24 mouse cellular contexts compared by ENCODE assay signal in the genomic region with DNA sequence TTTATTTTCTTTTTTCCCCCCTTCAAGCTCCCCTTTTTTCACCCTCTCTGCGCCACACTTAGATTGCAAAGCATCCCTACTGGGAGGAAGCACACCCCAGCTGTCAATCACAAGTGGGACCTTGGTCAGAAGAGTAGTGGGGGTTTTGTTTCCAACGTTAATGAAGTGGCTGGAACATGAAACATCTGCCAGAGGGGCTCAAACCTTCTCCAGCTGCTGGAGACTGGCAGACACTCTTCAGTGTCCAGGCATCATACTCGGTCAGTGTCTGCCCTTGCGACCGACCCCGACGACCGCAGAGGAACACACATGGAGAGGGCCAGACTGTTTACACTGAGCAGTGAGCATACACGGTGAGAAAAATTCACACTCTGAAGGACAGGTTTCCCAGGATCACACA. TPM values are rescaled to one million over a fixed set of nuclear protein-coding genes. Genes with fewer than 3 reads are reported as not detected.
"Had no signal": no experiment of that assay in that cellular context is flagged by ENCODE, and none has a peak within 500 bp of the region (broad histone marks: within the 10 kb centered on the region; RNA-seq: fewer than 3 reads in every experiment).

No protein-coding gene starts in this region.

- H3K9me3 ChIP-seq: limb, embryonic 13.5 days; liver, embryonic 12.5 days; liver, embryonic 15.5 days; megakaryocyte, embryonic 14.5 days had no signal

- ATAC-seq: intestine, postnatal 0 days; liver, embryonic 12.5 days; lung, postnatal 0 days had no signal

- H3K4me3 ChIP-seq: layer of hippocampus, adult 2 months; left cerebral cortex, adult 2 months; limb, embryonic 13.5 days; liver, embryonic 12.5 days; liver, embryonic 15.5 days; megakaryocyte, embryonic 14.5 days had no signal

- H3K4me2 ChIP-seq: limb, embryonic 13.5 days; liver, embryonic 12.5 days; liver, embryonic 15.5 days; midbrain, embryonic 11.5 days had no signal

- H3K9ac ChIP-seq: limb, embryonic 13.5 days; liver, embryonic 12.5 days; liver, embryonic 15.5 days had no signal

- H3K36me3 ChIP-seq: limb, embryonic 13.5 days; liver, embryonic 12.5 days; liver, embryonic 15.5 days had no signal

- DNase-seq: kidney, adult 2 months; kidney, postnatal 25 days; layer of hippocampus, adult 9-11 months; layer of hippocampus, postnatal 36 days; left cerebral cortex, postnatal 4 days; liver; lung, adult 18-20 months; midbrain, embryonic 14.5 days; thymus, adult 2 months; thymus, postnatal 14 days; thymus, postnatal 4 days had no signal

- H3K27ac ChIP-seq: kidney, postnatal 0 days; layer of hippocampus, adult 2 months; left cerebral cortex, adult 2 months; limb, embryonic 13.5 days; liver, embryonic 12.5 days; liver, embryonic 15.5 days; stomach, postnatal 0 days had no signal

RNA-seq across cellular contexts. Expression of gene Barx2, which starts 3.2 kb away (rescaled TPM):
- polyA plus RNA-seq: intestine, postnatal 0 days; kidney, embryonic 14.5 days; liver, embryonic 12.5 days; liver, embryonic 15.5 days; midbrain, embryonic 11.5 days; neural tube, embryonic 14.5 days had no signal
